Comparison of ENCODE assay signal across 8 mouse cellular contexts in genomic region chr11:69552622-69553340, GRCm38 (mm10). TPM values are rescaled to one million over a fixed set of nuclear protein-coding genes. Genes with fewer than 3 reads are reported as not detected.
DNase-seq lines count a peak whose midpoint lies in the region; ATAC-seq lines count a peak whose summit lies in the region.

No protein-coding gene starts in this region.

- peak overlapping the region; percentile 45 for H3K4me2 ChIP-seq in forebrain, embryonic 14.5 days (ENCODE audit: low read length)

- H3K9me3 ChIP-seq in forebrain, embryonic 14.5 days (replicated peaks; ENCODE audit: control insufficient read depth, low read length) = no peaks in the 10 kb centered on the region

- peak overlapping the region; percentile 49; the same call in 1 of the 2 replicates for H3K9ac ChIP-seq in forebrain, embryonic 14.5 days (ENCODE audit: low read length)

- H3K4me3 ChIP-seq in forebrain, embryonic 14.5 days (ENCODE audit: low read depth, low read length) = 0 out of 2 replicates have a peak overlapping the region, but pooled peaks have one; percentile 1

- WGBS in forebrain, embryonic 14.5 days = 11% methylated on average over 14 of the region's 14 CpGs

- 0 out of 2 replicates have a peak, but pooled peaks cover 7% of the 10 kb centered on the region for H3K36me3 ChIP-seq in forebrain, embryonic 14.5 days (ENCODE audit: control insufficient read depth, insufficient read depth, low read length)

- no peaks in the 10 kb centered on the region for H3K27me3 ChIP-seq in forebrain, embryonic 14.5 days (replicated peaks; ENCODE audit: control insufficient read depth, insufficient read depth, low read length)

- peaks cover 52% of the 10 kb centered on the region for H3K4me1 ChIP-seq in forebrain, embryonic 14.5 days (ENCODE audit: control insufficient read depth, insufficient read depth, low read length)

- DNase-seq in cerebellum, postnatal 10 days = peak; percentile 82 to 85
- DNase-seq in forebrain, embryonic 14.5 days (ENCODE audit: low spot score) = peak; percentile 94
- DNase-seq in left cerebral cortex, postnatal 14 days (ENCODE audit: low spot score in 2 of 2) = peak; percentile 64 to 86
- DNase-seq in right cerebral cortex, postnatal 10 days (ENCODE audit: low spot score in 2 of 2) = peak; percentile 89 to 90
- no peak for DNase-seq in kidney, adult 11 months
- no peak for DNase-seq in heart, adult 18-20 months
- DNase-seq in heart, postnatal 14 days = no peak

- H3K27ac ChIP-seq in forebrain, embryonic 14.5 days (ENCODE audit: low read depth, low read length) = peak overlapping the region; percentile 94

- intact Hi-C loops in left cerebral cortex, postnatal 14 days (cut with DNase I) = no loop called here
- intact Hi-C loops in heart, postnatal 14 days (cut with DNase I) = no loop called here

- ATAC-seq in cerebellum, adult (ENCODE audit: insufficient number of reproducible peaks, low FRiP score, low TSS enrichment) = no peak
- peak; percentile 88 for ATAC-seq in forebrain, embryonic 14.5 days

RNA-seq across cellular contexts. Expression of gene Dnah2, which starts 3.9 kb away (rescaled TPM):
- 2.7 and 3.8 TPM in 2 replicates for polyA plus RNA-seq in forebrain, embryonic 14.5 days (2014; fragmentation: Nextera tagmentation; extraction: Ambion mirVana)
- total RNA-seq in left cerebral cortex, postnatal 14 days (2021) = 1 to 10 TPM; 3.5 to 3.6 TPM
- total RNA-seq in heart, adult 18-20 months (2021) = under 1 TPM; 0.10 to 0.51 TPM
- under 1 TPM; 0.07 to 0.38 TPM for total RNA-seq in heart, postnatal 14 days (2021)

RNA-seq across cellular contexts. Expression of gene Efnb3, which starts 7.2 kb away (rescaled TPM):
- 38.6 and 48.2 TPM in 2 replicates for polyA plus RNA-seq in forebrain, embryonic 14.5 days (2014; fragmentation: Nextera tagmentation; extraction: Ambion mirVana)
- total RNA-seq in left cerebral cortex, postnatal 14 days (2021) = 100 to 1,000 TPM in 1 of 2 experiments, 10 to 100 TPM in 1; 71.8 to 100 TPM
- 100 to 1,000 TPM; 111 to 140 TPM for total RNA-seq in heart, adult 18-20 months (2021)
- total RNA-seq in heart, postnatal 14 days (2021) = 10 to 100 TPM; 60.5 to 70.3 TPM

RNA-seq across cellular contexts. Expression of gene Wrap53, which starts 27.3 kb away (rescaled TPM):
- 24.6 and 29.3 TPM in 2 replicates for polyA plus RNA-seq in forebrain, embryonic 14.5 days (2014; fragmentation: Nextera tagmentation; extraction: Ambion mirVana)
- total RNA-seq in left cerebral cortex, postnatal 14 days (2021) = 1 to 10 TPM; 6.9 to 8.3 TPM
- 1 to 10 TPM; 5.0 to 5.4 TPM for total RNA-seq in heart, adult 18-20 months (2021)
- 1 to 10 TPM; 4.3 to 6.5 TPM for total RNA-seq in heart, postnatal 14 days (2021)

RNA-seq across cellular contexts. Expression of gene Trp53, which starts 27.4 kb away (rescaled TPM):
- polyA plus RNA-seq in forebrain, embryonic 14.5 days (2014; fragmentation: Nextera tagmentation; extraction: Ambion mirVana) = 111 and 113 TPM in 2 replicates
- 10 to 100 TPM; 21.2 to 21.9 TPM for total RNA-seq in left cerebral cortex, postnatal 14 days (2021)
- 10 to 100 TPM; 15.0 to 15.5 TPM for total RNA-seq in heart, adult 18-20 months (2021)
- total RNA-seq in heart, postnatal 14 days (2021) = 10 to 100 TPM; 22.1 to 27.3 TPM

RNA-seq across cellular contexts. Expression of gene Atp1b2, which starts 53.0 kb away (rescaled TPM):
- 22.0 and 31.5 TPM in 2 replicates for polyA plus RNA-seq in forebrain, embryonic 14.5 days (2014; fragmentation: Nextera tagmentation; extraction: Ambion mirVana)
- total RNA-seq in left cerebral cortex, postnatal 14 days (2021) = 100 to 1,000 TPM; 451 to 452 TPM
- 10 to 100 TPM; 15.2 to 16.4 TPM for total RNA-seq in heart, adult 18-20 months (2021)
- total RNA-seq in heart, postnatal 14 days (2021) = 10 to 100 TPM; 31.8 to 31.9 TPM

Comparison
In these comparisons a context has a peak if more than half of its experiments do, and no peak if none do; other contexts are left out.
1. DNase-seq: peak in cerebellum, postnatal 10 days (2 of 2), forebrain, embryonic 14.5 days (single experiment), left cerebral cortex, postnatal 14 days (2 of 2) and right cerebral cortex, postnatal 10 days (2 of 2); none in kidney, adult 11 months (single experiment), heart, adult 18-20 months (0 of 2) and heart, postnatal 14 days (0 of 2).